Mouse (Mus musculus): ENCODE data around the gene Dydc2. TPM values are rescaled to one million over a fixed set of nuclear protein-coding genes. Genes with fewer than 3 reads are reported as not detected.

Dydc2 gene
- total RNA-seq, 2 experiments from 2014 or later: not detected

DNA sequence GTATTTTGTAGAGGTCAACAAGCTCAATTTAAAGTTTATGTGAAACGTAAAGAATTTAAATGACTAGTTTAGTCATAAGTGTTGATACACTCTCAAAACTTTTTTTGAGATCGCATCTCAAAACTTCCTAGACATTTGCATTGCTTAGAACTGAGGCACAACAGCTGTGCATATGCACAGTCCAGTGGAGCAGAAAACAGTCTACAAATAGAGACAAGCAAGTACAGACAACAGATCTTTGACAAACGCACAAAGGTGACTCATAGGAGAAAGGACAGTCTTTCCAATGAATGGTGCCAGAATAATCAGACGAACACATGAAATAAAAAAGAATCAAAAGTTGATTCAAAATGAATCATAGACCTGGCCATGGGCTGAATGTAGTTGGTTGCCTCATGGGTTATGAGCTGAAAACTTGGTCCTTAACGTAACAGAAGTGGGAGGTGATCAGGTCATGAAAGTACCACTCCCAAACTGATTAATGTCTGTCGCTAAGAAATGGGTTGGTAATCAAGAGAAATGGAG lies 38.0 kb downstream of the Dydc2 start:
- DNase-seq: no peak
- Histone ChIP-seq H3K27ac (no peak overlapping the region), H3K4me3 (no peak overlapping the region)
- intact Hi-C loops (cut with DNase I): no loop called here
- no peak for TF ChIP-seq CTCF (IDR thresholded peaks at IDR 0.05)

- Histone ChIP-seq H3K4me3 (no peak overlapping the region), H3K27ac (no peak overlapping the region)
- intact Hi-C loops (cut with DNase I): no loop called here
- TF ChIP-seq CTCF (IDR thresholded peaks at IDR 0.05): no peak
- DNase-seq: no peak
Observed at GRCm38 (mm10) chr14:41029303-41029702, 39.7 kb downstream of the Dydc2 start.

DNA sequence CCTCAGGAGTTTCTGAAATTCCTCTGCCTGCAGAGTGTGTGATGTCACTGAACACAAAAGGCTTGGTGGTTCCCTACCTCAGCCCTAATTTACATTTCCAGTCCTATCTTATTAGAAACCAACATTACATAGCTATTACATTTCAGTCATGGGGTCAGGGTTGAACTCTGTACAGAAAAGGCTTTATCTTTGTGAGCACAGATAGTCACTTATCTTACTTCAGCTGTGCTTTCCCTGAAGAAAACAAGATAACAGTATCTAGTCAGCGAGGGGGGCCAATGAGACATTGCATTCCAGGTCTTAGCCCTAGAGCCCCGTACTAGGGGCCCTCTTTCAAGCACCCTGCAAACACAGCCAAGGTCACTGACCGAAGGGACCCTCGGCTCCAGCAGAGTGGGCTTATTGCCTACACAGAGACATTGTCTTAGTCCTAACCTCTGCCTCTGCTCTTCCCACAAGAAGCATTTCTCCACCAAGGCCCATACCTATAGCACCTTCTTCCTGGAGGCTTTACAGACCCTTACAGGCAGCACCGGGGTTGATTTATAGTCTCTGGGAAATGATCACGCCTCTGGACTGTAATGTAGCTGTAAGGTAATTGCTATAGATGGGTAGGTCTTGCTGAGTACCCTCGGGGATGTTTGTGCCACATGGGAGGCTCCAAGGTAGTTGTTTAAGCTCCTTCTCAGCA lies 43.3 kb downstream of the Dydc2 start:
- Histone ChIP-seq H3K27ac (no peak overlapping the region), H3K4me3 (no peak overlapping the region)
- no peak for DNase-seq
- intact Hi-C loops (cut with DNase I): no loop called here
- TF ChIP-seq CTCF (IDR thresholded peaks at IDR 0.05): no peak

DNA sequence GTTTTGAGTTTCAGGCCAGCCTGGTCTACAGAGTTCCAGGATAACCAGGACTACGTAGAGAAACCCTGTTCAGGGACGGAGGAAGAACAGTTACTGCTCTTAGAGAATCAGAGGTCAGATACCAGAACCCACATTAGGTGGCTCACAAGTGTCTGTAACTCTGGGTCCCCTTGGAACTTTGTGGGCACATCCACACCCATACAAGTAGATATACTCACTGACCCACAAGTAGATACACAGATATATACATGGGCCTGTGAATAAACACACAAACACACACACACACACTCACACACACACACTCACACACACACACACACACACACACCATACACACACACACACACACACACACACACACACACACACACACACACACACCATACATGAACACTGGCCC lies 43.9 kb downstream of the Dydc2 start:
- intact Hi-C loops (cut with DNase I): no loop called here
- no peak for TF ChIP-seq CTCF (IDR thresholded peaks at IDR 0.05)
- no peak overlapping the region for H3K27ac ChIP-seq
- no peak for DNase-seq
- H3K4me3 ChIP-seq: no peak overlapping the region

- intact Hi-C loops (cut with DNase I): no loop called here
- no peak overlapping the region for H3K27ac ChIP-seq
- DNase-seq: no peak
- H3K4me3 ChIP-seq: no peak overlapping the region
- TF ChIP-seq CTCF (IDR thresholded peaks at IDR 0.05): no peak
Observed at GRCm38 (mm10) chr14:41021246-41021645, 47.8 kb downstream of the Dydc2 start.

DNA sequence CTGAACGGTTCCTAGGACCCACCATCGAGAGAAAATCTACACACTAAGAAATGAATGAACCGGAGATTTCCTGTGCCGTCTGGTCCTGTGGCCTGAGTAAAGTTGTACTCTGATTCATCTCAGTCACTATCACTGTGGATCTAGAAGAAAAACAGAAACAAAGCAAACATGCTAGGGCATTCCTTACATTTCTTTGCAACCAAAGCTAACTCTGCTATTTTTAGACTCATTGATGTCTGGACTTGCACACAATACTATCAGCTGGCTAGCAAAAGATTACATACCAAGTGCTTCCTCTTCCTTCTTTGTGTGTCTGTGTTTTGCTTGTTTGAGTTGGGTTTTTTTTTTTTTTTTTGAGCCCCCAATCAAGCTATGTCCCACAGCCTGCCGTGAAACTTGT lies 51.5 kb downstream of the Dydc2 start:
- Histone ChIP-seq H3K4me3 (no peak overlapping the region), H3K27ac (no peak overlapping the region)
- no peak for TF ChIP-seq CTCF (IDR thresholded peaks at IDR 0.05)
- intact Hi-C loops (cut with DNase I): no loop called here
- no peak for DNase-seq

DNA sequence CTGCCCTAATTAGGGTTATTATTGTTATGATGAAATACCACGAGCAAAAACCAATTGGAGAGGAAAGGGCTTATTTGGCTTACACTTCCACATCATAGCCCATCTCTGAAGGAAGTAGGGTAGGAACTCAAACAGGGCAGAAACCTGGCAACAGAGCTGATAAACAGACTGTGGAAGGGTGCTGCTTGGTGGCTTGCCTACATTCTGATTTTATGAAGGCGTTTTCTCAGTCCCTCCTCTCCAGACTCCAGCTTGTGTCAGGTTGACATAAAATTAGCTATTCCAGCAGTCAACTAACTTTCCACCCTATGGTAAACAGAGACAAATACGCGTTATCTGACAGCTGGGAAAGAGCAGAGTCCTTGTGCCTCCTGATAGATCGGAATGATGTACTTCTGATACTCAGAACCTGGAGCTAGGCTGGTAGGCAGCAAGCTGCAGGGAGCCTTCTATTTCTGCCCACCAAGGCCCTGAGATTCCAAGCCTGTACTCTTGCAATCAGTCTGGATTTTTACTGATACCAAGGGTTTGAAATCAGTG lies 54.2 kb downstream of the Dydc2 start:
- no peak for TF ChIP-seq CTCF (IDR thresholded peaks at IDR 0.05)
- intact Hi-C loops (cut with DNase I): no loop called here
- no peak overlapping the region for H3K4me3 ChIP-seq
- no peak overlapping the region for H3K27ac ChIP-seq
- no peak for DNase-seq

GRCm38 (mm10) chr14:41013630-41014613 lies 55.1 kb downstream of the Dydc2 start, which contains the start of gene Fam213a:
Fam213a (minus strand) TSS chr14:41013788.
- DNase-seq: peak; percentile 93
- intact Hi-C loops (cut with DNase I): no loop called here
- peak within 1 kb of the TSS; percentile 83 for H3K4me3 ChIP-seq
- no peak for TF ChIP-seq CTCF (IDR thresholded peaks at IDR 0.05)
- H3K27ac ChIP-seq: peak within 1 kb of the TSS; percentile 91

- no peak for TF ChIP-seq CTCF (IDR thresholded peaks at IDR 0.05)
- intact Hi-C loops (cut with DNase I): no loop called here
- DNase-seq: no peak
- H3K4me3 ChIP-seq: peak overlapping the region; percentile 83
- peak overlapping the region; percentile 91 for H3K27ac ChIP-seq
Observed at GRCm38 (mm10) chr14:41013143-41013542, 55.9 kb downstream of the Dydc2 start.

GRCm38 (mm10) chr14:41011916-41012315 lies 57.1 kb downstream of the Dydc2 start:
- H3K27ac ChIP-seq: no peak overlapping the region
- TF ChIP-seq CTCF (IDR thresholded peaks at IDR 0.05): no peak
- DNase-seq: no peak
- intact Hi-C loops (cut with DNase I): no loop called here
- no peak overlapping the region for H3K4me3 ChIP-seq

- Histone ChIP-seq H3K27ac (no peak overlapping the region), H3K4me3 (no peak overlapping the region)
- DNase-seq: no peak
- intact Hi-C loops (cut with DNase I): no loop called here
- TF ChIP-seq CTCF (IDR thresholded peaks at IDR 0.05): no peak
Observed at GRCm38 (mm10) chr14:41008138-41008537, 60.9 kb downstream of the Dydc2 start.

DNA sequence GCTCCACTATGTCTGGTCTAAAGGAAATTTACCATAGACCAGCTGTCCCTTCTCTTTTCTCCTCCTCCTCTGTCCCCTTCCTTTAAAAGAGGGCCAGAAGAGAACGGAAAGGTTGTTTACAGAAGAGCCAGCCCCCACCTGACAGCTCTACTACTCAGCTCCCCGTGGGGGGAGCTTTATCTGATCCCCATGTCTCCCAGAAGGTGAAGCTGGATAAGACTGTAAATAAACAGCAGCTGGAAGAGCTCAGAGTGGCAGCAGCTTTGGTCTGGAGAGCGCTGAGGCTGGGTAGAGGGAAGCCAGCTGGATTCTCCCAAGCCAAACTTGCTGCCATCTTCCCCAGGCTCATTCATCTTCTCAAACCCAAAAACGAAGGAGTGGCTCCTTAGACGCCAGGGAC lies 61.4 kb downstream of the Dydc2 start:
- intact Hi-C loops (cut with DNase I): no loop called here
- Histone ChIP-seq H3K27ac (no peak overlapping the region), H3K4me3 (no peak overlapping the region)
- no peak for DNase-seq
- no peak for TF ChIP-seq CTCF (IDR thresholded peaks at IDR 0.05)

DNA sequence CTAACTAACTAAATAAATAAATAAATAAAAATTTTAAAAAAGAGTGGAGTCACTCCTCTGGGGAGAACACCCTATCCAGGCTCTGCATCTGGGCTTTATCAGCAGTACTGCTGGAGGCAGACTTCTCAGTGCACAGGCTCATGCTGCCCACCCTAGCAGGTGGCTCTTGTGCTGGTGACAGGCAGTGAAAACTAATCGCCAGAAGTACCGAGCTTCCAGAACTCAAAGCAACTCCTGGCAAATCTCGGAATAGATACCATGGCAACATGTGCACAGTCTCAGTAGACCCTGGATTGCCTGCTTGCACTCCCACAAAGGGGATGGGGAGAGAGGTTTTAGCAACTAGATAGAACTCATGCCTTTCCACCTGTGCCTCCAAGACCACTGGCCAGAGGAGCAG lies 62.1 kb downstream of the Dydc2 start:
- TF ChIP-seq CTCF (IDR thresholded peaks at IDR 0.05): no peak
- no peak for DNase-seq
- H3K4me3 ChIP-seq: no peak overlapping the region
- no peak overlapping the region for H3K27ac ChIP-seq
- intact Hi-C loops (cut with DNase I): no loop called here

Measured in gastrocnemius, adult 2 months (tissue).